Mouse (Mus musculus) embryo, embryonic 10.5 days (tissue): Measurements from ENCODE around the gene Rpl27a.

Source experiments
- DNase-seq: peaks from one replicate; pipeline ENCODE4 v3.0.0-alpha.2; 2015; ENCODE audit warnings: low spot score

The Rpl27a gene

GRCm38 (mm10) chr7:109566327-109566726, 47.4 kb downstream of the Rpl27a start:
- DNase-seq: no peak

- no peak for DNase-seq
Measured at GRCm38 (mm10) chr7:109566841-109567768, 48.2 kb downstream of the Rpl27a start.

GRCm38 (mm10) chr7:109568391-109568892, 49.5 kb downstream of the Rpl27a start:
- no peak for DNase-seq
